Mouse (Mus musculus) liver, embryonic 14.5 days (tissue): ENCODE measurements at regions not wholly inside any gene's neighbourhood (a gene's known extent, or its start where the extent isn't known, plus 50 kb on each side); places are given as distances from the start of the nearest gene placed in this dataset.

Experiments used
- CTCF ChIP-seq: IDR thresholded peaks from 2 replicates; pipeline ENCODE4 v1.5.1; 2016; ENCODE audit warnings: antibody characterized with exemption, low read depth, control low read depth
- EP300 ChIP-seq: IDR thresholded peaks from 2 replicates; pipeline ENCODE4 v1.6.1; 2016; ENCODE audit warnings: antibody characterized with exemption, low read depth

DNA sequence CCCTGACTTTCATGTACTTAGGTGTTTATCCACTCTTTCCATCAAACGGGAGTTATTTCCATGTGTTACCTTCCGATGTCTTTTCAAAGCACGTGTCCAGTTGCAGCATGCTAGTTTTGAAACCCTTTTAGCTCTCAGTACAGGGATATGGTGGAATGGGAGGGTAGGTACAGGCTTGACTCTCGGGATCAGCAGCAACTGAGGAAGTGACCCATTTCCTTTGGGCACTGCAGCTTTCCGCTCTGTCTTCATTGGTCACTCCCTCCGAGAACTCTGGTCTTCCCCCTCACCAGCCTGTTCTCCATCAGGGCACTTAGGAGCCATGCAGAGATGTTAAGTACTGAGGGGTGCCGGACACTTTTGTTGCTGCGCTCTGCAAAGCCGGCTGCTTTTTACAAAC lies 196.5 kb downstream of the Stim2 start:
- TF ChIP-seq CTCF, result no peak
- TF ChIP-seq EP300, result no peak
